Mouse (Mus musculus) C2C12 (cell line): Measurements from ENCODE around the gene Syce3. TPM values are rescaled to one million over a fixed set of nuclear protein-coding genes. Genes with fewer than 3 reads are reported as not detected.

Experiments
- H3K27me3 ChIP-seq: one replicate; pipeline ENCODE4 v1.6.1; 2011; ENCODE audit not compliant: control insufficient read depth, insufficient read depth, insufficient read length
- H3K36me3 ChIP-seq: one replicate; pipeline ENCODE4 v1.6.1; 2011; ENCODE audit not compliant: control insufficient read depth, insufficient read depth
- H3K4me3 ChIP-seq: one replicate; pipeline ENCODE4 v1.5.1; 2011; ENCODE audit warnings: mild to moderate bottlenecking, control low read depth; ENCODE audit not compliant: poor library complexity, insufficient read depth, severe bottlenecking
- H3K79me2 ChIP-seq: one replicate; pipeline ENCODE4 v1.6.1; 2011; ENCODE audit not compliant: control insufficient read depth, insufficient read depth
- H3K79me3 ChIP-seq: one replicate; pipeline ENCODE4 v1.6.1; 2011; ENCODE audit warnings: low read depth, control low read depth
- H3ac ChIP-seq: one replicate; pipeline ENCODE3; 2011; ENCODE audit warnings: low read depth; ENCODE audit not compliant: control insufficient read depth, insufficient read length
- CEBPB ChIP-seq: IDR thresholded peaks from one replicate; pipeline ENCODE4 v1.6.1; 2011; ENCODE audit warnings: low read depth, mild to moderate bottlenecking, control low read depth, moderate library complexity
- CTCF ChIP-seq: IDR thresholded peaks from one replicate; pipeline ENCODE4 v1.5.1; 2011; ENCODE audit not compliant: control insufficient read depth, insufficient read depth, insufficient read length
- FOSL1 ChIP-seq: IDR thresholded peaks from one replicate; pipeline ENCODE4 v1.8.0; 2011; ENCODE audit warnings: mild to moderate bottlenecking, low read length; ENCODE audit not compliant: poor library complexity, insufficient read depth, severe bottlenecking
- MAX ChIP-seq: IDR thresholded peaks from one replicate; pipeline ENCODE4 v1.6.1; 2011; ENCODE audit warnings: mild to moderate bottlenecking, control low read depth
- MYOD1 ChIP-seq: IDR thresholded peaks from one replicate; pipeline ENCODE4 v1.6.1; 2011; ENCODE audit warnings: low read depth; ENCODE audit not compliant: control insufficient read depth, insufficient read length
- MYOG ChIP-seq: IDR thresholded peaks from one replicate; pipeline ENCODE4 v1.6.1; 2011; ENCODE audit not compliant: control insufficient read depth, insufficient read length; ENCODE audit errors: extremely low read depth
- USF1 ChIP-seq: IDR thresholded peaks from one replicate; pipeline ENCODE4 v1.6.1; 2011; ENCODE audit warnings: low read depth, mild to moderate bottlenecking, control low read depth, moderate library complexity
- polyA plus RNA-seq: library from polyadenylated mRNA; unstranded; fragments of >200 nt; fragmentation: generic; extraction: Trizol; gene quantifications from one replicate; pipeline ENCODE4 v1.2.1, GENCODE M21; 2012; ENCODE audit warnings: missing spikeins

Syce3 gene
- polyA plus RNA-seq, 1 experiment: not detected

- no peak for TF ChIP-seq MAX
- TF ChIP-seq MYOG: no peak
- no peak for TF ChIP-seq MYOD1
- TF ChIP-seq USF1: no peak
- no peak for TF ChIP-seq CEBPB
- no peak for TF ChIP-seq CTCF
- TF ChIP-seq FOSL1: no peak
- Histone ChIP-seq H3K36me3 (peaks cover 52% of the 10 kb centered on the region), H3K79me3 (peaks cover 19% of the 10 kb centered on the region), H3K4me3 (no peak overlapping the region), H3K27me3 (no peaks in the 10 kb centered on the region), H3ac (no peak overlapping the region), H3K79me2 (peaks cover 38% of the 10 kb centered on the region)
Measured at GRCm38 (mm10) chr15:89351302-89351701, 59.0 kb downstream of the Syce3 start.

- H3ac ChIP-seq: no peak overlapping the region
- no peak overlapping the region for H3K4me3 ChIP-seq
- H3K79me2 ChIP-seq: peaks cover 30% of the 10 kb centered on the region
- TF ChIP-seq CTCF (no peak), MAX (no peak), CEBPB (no peak), MYOG (no peak), USF1 (no peak), MYOD1 (no peak), FOSL1 (no peak)
- H3K27me3 ChIP-seq: no peaks in the 10 kb centered on the region
- H3K79me3 ChIP-seq: peaks cover 15% of the 10 kb centered on the region
- H3K36me3 ChIP-seq: peaks cover 52% of the 10 kb centered on the region
Measured at GRCm38 (mm10) chr15:89350447-89350846, 59.9 kb downstream of the Syce3 start.

DNA sequence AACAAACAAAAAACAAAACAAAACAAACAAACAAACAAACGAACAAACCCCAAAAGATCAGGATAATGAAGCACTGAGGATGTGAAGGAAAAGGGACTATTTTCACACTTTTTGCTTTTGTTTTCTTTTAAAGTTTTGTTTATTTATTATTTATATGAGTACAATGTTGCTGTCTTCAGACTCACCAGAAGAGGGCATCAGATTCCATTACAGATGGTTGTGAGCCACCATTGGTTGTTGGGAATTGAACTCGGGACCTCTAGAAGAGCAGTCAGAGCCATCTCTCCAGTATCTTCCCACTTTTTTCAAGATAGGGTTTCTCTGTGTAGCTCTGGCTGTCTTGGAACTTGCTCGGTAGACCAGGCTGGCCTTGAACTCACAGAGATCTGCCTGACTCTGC lies 67.0 kb downstream of the Syce3 start:
- Histone ChIP-seq H3K4me3 (no peak overlapping the region), H3K79me2 (no peaks in the 10 kb centered on the region), H3ac (no peak overlapping the region), H3K36me3 (no peaks in the 10 kb centered on the region), H3K27me3 (no peaks in the 10 kb centered on the region), H3K79me3 (no peaks in the 10 kb centered on the region)
- TF ChIP-seq CEBPB (no peak), MAX (no peak), MYOG (no peak), CTCF (no peak), USF1 (no peak), MYOD1 (no peak), FOSL1 (no peak)

DNA sequence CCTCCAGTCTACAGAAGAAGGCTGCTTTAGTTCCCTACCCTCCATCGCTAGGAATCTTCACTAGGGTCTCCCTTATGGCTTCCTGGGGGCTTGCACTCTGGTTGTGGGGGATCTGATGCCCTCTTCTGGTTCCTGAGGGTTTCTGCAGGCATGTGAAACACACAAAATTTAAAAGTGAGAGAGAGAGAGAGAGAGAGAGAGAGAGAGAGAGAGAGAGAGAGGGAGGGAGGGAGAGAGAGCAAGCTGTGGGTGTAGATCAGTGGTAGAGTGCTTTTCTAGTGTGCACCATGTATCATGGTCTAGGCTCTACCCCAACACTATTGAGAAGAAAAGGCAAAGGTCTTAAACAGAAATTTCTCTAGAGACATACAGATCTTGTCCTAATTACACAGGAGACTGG lies 68.6 kb downstream of the Syce3 start:
- Histone ChIP-seq H3K4me3 (no peak overlapping the region), H3K27me3 (no peaks in the 10 kb centered on the region), H3K36me3 (no peaks in the 10 kb centered on the region), H3K79me3 (no peaks in the 10 kb centered on the region), H3K79me2 (no peaks in the 10 kb centered on the region), H3ac (no peak overlapping the region)
- TF ChIP-seq FOSL1 (no peak), MYOD1 (no peak), USF1 (no peak), MAX (no peak), CEBPB (no peak), MYOG (no peak), CTCF (no peak)

Other genes with a start within 250 kb of the Syce3 start
- 206 TPM for gene Plxnb2, start 229.7 kb downstream of the Syce3 start, polyA plus RNA-seq
- gene Dennd6b, start 214.0 kb downstream of the Syce3 start, polyA plus RNA-seq: 2.1 TPM
- gene Ppp6r2, start 198.9 kb downstream of the Syce3 start, polyA plus RNA-seq: 18.4 TPM
- 143 TPM for gene Sbf1, start 95.2 kb downstream of the Syce3 start, polyA plus RNA-seq
- gene Adm2, start 87.8 kb downstream of the Syce3 start, polyA plus RNA-seq: 7.0 TPM
- not detected for gene Miox, start 76.1 kb downstream of the Syce3 start, polyA plus RNA-seq
- 95.9 TPM for gene Lmf2, start 54.8 kb downstream of the Syce3 start, polyA plus RNA-seq
- gene Ncaph2, start 54.8 kb downstream of the Syce3 start, polyA plus RNA-seq: 185 TPM
- gene Sco2, start 36.7 kb downstream of the Syce3 start, polyA plus RNA-seq: 47.6 TPM
- gene Tymp, start 33.5 kb downstream of the Syce3 start, polyA plus RNA-seq: 3.4 TPM
- not detected for gene Odf3b, start 31.2 kb downstream of the Syce3 start, polyA plus RNA-seq
- gene Klhdc7b, start 25.6 kb downstream of the Syce3 start, polyA plus RNA-seq: not detected
- 2.5 TPM for gene Cpt1b, start 15.4 kb upstream of the Syce3 start, polyA plus RNA-seq
- gene C730034F03Rik, start 19.1 kb upstream of the Syce3 start, polyA plus RNA-seq: 0.33 TPM
- gene Gm44502, start 19.2 kb upstream of the Syce3 start, polyA plus RNA-seq: 0.06 TPM
- gene Chkb, start 19.4 kb upstream of the Syce3 start, polyA plus RNA-seq: 47.1 TPM
- gene Mapk8ip2, start 43.4 kb upstream of the Syce3 start, polyA plus RNA-seq: not detected
- gene Arsa, start 66.9 kb upstream of the Syce3 start, polyA plus RNA-seq: 22.3 TPM
- gene Shank3, start 89.1 kb upstream of the Syce3 start, polyA plus RNA-seq: 4.0 TPM
- not detected for gene Acr, start 157.8 kb upstream of the Syce3 start, polyA plus RNA-seq
- 24.3 TPM for gene Rabl2, start 181.4 kb upstream of the Syce3 start, polyA plus RNA-seq